Mouse (Mus musculus) kidney, embryonic 16.5 days (tissue): ENCODE measurements around the gene Gm21992. TPM values are rescaled to one million over a fixed set of nuclear protein-coding genes. Genes with fewer than 3 reads are reported as not detected.
A peak's percentile ranks its signal among the peaks of the same experiment; 100 is the strongest.

Experiments
- ATAC-seq: fragments of 200-750 bp; cut with Nextera tagmentation; 2 replicates; pipeline ENCODE4 v1.8.0; 2017; ENCODE audit warnings: moderate TSS enrichment; ENCODE audit not compliant: low FRiP score, low TSS enrichment
- H3K27ac ChIP-seq: fragments of 300-500 bp; sonication (generic); 2 replicates; pipeline ENCODE4 v1.5.1; 2014; ENCODE audit warnings: low read length
- H3K27me3 ChIP-seq: fragments of 300-500 bp; sonication (generic); 2 replicates; pipeline ENCODE4 v1.6.1; 2014; ENCODE audit warnings: low read length, control low read depth, mixed read lengths; ENCODE audit not compliant: insufficient read depth
- H3K36me3 ChIP-seq: fragments of 300-500 bp; sonication (generic); 2 replicates; pipeline ENCODE4 v1.6.1; 2014; ENCODE audit warnings: low read length, control low read depth, mixed read lengths; ENCODE audit not compliant: insufficient read depth
- H3K4me1 ChIP-seq: fragments of 300-500 bp; sonication (generic); 2 replicates; pipeline ENCODE4 v1.6.1; 2014; ENCODE audit warnings: low read length, control low read depth, mixed read lengths; ENCODE audit not compliant: insufficient read depth
- H3K4me2 ChIP-seq: fragments of 300-500 bp; sonication (generic); replicated peaks from 2 replicates; pipeline ENCODE4 v1.6.1; 2014; ENCODE audit warnings: low read depth, low read length
- H3K4me3 ChIP-seq: fragments of 300-500 bp; sonication (generic); 2 replicates; pipeline ENCODE4 v1.5.1; 2014; ENCODE audit warnings: mild to moderate bottlenecking, low read length
- H3K9ac ChIP-seq: fragments of 300-500 bp; sonication (generic); replicated peaks from 2 replicates; pipeline ENCODE4 v1.6.1; 2014; ENCODE audit warnings: low read length
- H3K9me3 ChIP-seq: fragments of 300-500 bp; sonication (generic); 2 replicates; pipeline ENCODE4 v1.6.1; 2016; ENCODE audit warnings: low read length, control low read depth
- WGBS: fragments of 180-500 bp; shearing (Covaris S2); extraction: QIAGEN DNeasy Blood & Tissue Kit; methylation state at CpG from one replicate; pipeline ENCODE4 v1.1.7; 2014; 5-methylcytosine and 5-hydroxymethylcytosine counted together
- polyA plus RNA-seq: library from polyadenylated mRNA; unstranded; fragments of >200 nt; fragmentation: Nextera tagmentation; extraction: Ambion mirVana; gene quantifications from 2 replicates; pipeline ENCODE4 v1.2.1, GENCODE M21; 2015

The Gm21992 gene
- 30.4 and 41.6 TPM in 2 replicates for polyA plus RNA-seq

DNA sequence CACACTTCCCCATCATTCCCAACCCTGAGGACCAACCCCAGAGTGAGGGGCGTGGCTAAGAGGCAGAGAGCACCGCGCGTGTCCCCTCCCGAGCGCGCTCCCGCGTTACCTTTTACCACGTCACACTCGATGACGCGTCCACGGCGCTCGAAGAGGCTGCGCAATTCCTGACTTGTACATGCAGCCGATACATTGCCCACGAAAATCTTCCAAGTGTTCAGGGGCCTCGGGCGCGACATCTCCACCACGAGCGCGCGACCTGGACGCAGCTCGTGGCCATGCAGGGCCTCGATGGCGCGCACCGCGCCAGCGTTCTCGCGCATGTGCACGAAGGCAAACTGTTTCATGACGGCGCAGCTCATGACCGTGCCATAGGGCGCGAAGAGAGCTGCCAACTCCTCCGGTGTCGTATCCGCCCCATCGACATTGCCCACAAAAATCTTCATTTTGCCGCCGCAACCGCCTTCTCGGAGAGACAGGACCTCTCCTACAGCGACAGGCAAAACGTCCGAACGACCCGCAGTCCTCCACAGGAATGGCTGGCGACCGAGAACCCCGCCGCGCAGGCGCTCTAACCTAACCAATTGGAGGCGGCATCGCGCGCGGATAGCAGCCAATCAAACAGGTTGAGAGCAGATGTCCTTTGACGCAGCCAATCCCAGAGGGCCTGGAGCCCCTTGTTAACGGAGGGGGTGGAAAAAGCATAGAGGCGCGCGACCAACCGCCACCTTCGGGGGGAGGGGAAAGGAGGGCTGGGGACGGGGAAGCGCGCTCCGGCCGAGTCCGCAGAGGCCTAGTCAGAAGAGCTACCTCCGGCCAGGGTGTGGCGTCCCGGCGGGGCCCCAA, at the start of gene Gm21992, which contains the start of gene Rbm14:
Gm21992 (minus strand) TSS at position 550 of the 846 bp plus-strand sequence.
Rbm14 (minus strand) TSS at position 572 of the 846 bp plus-strand sequence.
- WGBS = under 1% methylated on average over 80 of the region's 83 CpGs
- Histone ChIP-seq H3K4me1 (peaks cover 22% of the 10 kb centered on the region), H3K27me3 (no peaks in the 10 kb centered on the region), H3K4me2 (peak within 1 kb of the TSS; percentile 94), H3K4me3 (peak within 1 kb of the TSS; percentile 73), H3K27ac (peak within 1 kb of the TSS; percentile 97), H3K9me3 (no peaks in the 10 kb centered on the region; the same call in 1 of the 2 replicates), H3K36me3 (no peaks in the 10 kb centered on the region), H3K9ac (peak within 1 kb of the TSS; percentile 97)
- ATAC-seq = peak; percentile 99

DNA sequence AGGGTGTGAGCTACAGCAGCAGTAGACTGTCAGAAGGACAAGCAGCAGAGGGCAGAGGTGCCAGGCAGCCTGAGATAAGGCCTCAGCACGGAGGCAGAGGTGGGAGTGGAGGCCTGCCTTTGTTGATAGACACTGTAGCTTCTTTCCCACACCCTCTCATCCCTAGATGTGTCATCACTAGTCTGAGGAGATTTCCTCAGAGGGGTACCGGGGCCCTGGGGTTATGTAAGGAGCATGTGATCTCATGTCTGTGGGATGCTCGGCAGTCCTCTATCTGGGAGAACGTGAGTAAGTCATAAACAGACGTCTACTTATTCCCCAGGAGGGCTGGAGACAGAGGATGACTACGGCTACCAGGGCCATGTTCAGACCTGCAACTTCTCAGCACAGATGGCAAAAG, 47.7 kb upstream of the Gm21992 start:
- Histone ChIP-seq H3K9me3 (no peaks in the 10 kb centered on the region), H3K27ac (no peak overlapping the region), H3K4me2 (no peak overlapping the region), H3K36me3 (no peaks in the 10 kb centered on the region), H3K9ac (no peak overlapping the region), H3K27me3 (no peaks in the 10 kb centered on the region), H3K4me1 (peaks cover 4% of the 10 kb centered on the region; the same call in 1 of the 2 replicates), H3K4me3 (no peak overlapping the region)
- ATAC-seq = no peak
- 66% methylated on average over 6 of the region's 6 CpGs for WGBS

DNA sequence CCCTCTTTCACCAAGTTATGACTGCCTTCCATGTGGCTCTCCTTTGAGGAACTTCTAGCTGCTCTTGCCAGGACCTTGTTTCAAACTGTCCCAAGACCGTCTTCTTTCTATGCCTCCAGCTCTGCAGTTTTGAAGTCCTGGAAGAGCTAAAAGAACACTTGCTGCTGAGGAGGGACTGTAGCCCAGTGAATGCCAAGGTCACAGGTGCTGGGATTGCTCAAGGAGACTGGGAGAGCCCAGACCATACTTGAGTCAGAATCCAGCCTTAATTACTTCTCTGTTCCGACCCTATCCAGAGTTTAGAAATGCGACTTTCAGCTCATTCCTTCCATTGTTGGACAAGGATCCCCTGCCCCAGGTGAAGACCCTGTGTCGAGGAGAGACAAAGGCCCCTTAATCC, 44.5 kb upstream of the Gm21992 start:
- H3K27ac ChIP-seq = no peak overlapping the region
- ATAC-seq = no peak
- H3K9ac ChIP-seq = no peak overlapping the region
- no peaks in the 10 kb centered on the region for H3K36me3 ChIP-seq
- WGBS = 82% methylated on average over 4 of the region's 4 CpGs
- no peaks in the 10 kb centered on the region for H3K9me3 ChIP-seq
- H3K4me3 ChIP-seq = peak overlapping the region; percentile 66; the same call in 1 of the 2 replicates
- peaks cover 4% of the 10 kb centered on the region; the same call in 1 of the 2 replicates for H3K4me1 ChIP-seq
- no peaks in the 10 kb centered on the region for H3K27me3 ChIP-seq
- H3K4me2 ChIP-seq = peak overlapping the region; percentile 96

DNA sequence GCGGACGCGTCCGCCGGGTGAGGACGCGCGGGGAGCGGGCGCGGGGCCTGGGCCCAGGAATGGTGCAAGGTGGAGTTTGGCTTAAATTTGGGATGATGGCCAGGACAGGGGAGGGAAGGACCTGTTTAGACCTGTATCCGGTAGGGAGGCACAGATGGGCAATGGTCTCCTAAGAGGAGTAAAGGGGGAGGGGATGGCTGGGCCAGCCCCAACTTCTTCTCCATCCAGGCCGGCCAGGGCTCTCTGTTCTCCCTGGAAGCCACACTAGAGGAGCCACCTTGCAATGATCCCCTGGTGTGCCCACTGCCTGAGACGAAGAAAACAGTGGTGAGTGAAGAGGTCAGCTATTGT, 44.0 kb upstream of the Gm21992 start:
- 2% methylated on average over 14 of the region's 14 CpGs for WGBS
- peaks cover 4% of the 10 kb centered on the region; the same call in 1 of the 2 replicates for H3K4me1 ChIP-seq
- peak; percentile 52; the same call in 1 of the 2 replicates for ATAC-seq
- peak overlapping the region; percentile 78 for H3K9ac ChIP-seq
- no peaks in the 10 kb centered on the region for H3K36me3 ChIP-seq
- H3K27ac ChIP-seq = 0 out of 2 replicates have a peak overlapping the region, but pooled peaks have one; percentile 31
- H3K4me2 ChIP-seq = peak overlapping the region; percentile 96
- H3K27me3 ChIP-seq = no peaks in the 10 kb centered on the region
- H3K9me3 ChIP-seq = no peaks in the 10 kb centered on the region
- H3K4me3 ChIP-seq = peak overlapping the region; percentile 66

DNA sequence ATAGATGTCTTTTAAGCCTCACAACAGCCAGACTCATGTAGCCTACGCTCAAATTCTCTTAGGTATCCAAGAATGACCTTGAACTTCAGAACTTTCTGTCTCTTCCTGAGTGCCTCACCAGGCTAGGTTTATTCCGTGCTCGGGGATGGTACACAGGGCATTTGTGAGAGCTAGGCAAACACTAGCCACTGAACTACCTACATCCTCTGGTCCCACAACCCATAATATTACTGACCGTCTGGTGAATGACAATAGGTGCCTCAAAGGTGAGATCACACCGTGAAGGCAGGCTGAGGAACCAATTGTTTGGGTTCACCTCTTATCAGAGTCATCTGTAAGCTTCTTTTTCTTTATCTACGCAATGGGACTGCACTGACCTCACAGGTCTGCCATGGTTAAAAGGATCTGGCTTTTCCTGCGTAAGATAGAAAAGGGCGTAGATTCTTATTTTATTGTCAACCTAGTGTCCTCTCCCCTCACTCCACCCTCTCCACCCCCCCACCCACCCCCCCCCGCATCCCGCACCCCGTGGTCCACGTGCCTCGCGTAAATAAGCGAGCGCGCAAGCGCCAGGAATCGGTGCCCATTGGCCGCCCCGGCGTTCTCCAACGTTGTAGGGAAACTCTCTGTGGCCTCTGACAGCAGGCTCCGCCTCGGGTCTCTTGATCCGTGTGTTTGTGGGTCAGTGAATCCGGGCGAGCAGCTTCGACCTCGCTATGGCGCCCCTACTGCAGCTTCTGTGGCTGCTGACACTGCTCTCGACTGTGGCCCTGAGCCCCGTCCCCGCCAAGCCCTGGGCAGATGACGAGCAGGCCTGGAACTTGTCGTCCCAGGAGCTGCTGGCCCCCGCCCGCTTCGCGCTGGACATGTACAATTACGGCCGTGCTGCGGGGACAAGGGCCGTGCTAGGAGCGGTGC, 43.4 kb upstream of the Gm21992 start, which contains the start of gene Ctsf:
Ctsf (plus strand) TSS at position 579 of the 918 bp plus-strand sequence.
- peak within 1 kb of the TSS; percentile 96 for H3K4me2 ChIP-seq
- 4% methylated on average over 42 of the region's 45 CpGs for WGBS
- H3K9ac ChIP-seq = peak within 1 kb of the TSS; percentile 78

DNA sequence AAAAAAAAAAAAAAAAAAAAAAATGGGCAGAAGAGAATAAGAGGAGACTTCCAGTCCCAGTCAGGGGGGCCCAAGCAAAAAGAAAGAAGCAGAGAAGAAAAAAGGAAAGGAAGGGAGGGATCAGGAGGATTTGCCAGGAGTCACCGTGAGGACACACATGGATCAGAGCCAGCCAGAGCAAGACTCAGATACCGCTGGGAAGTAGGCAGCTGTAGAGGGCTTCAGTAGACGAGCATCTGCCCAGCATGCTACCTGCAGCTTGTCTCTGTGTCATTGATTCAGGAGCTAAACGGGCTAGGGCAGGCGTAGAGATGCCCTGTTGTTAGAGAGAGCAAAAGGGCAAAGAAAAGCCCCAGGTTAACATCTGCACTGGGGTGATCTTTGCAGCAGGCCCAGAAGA, 38.9 kb upstream of the Gm21992 start:
- no peaks in the 10 kb centered on the region; the same call in 1 of the 2 replicates for H3K27me3 ChIP-seq
- peaks cover 4% of the 10 kb centered on the region; the same call in 1 of the 2 replicates for H3K4me1 ChIP-seq
- H3K9me3 ChIP-seq = no peaks in the 10 kb centered on the region
- no peak overlapping the region for H3K4me3 ChIP-seq
- H3K36me3 ChIP-seq = no peaks in the 10 kb centered on the region
- no peak overlapping the region for H3K4me2 ChIP-seq
- 57% methylated on average over 5 of the region's 5 CpGs for WGBS
- ATAC-seq = no peak
- H3K9ac ChIP-seq = no peak overlapping the region
- no peak overlapping the region for H3K27ac ChIP-seq

More for the DNA sequence above, 43.4 kb upstream of the Gm21992 start, which contains the start of gene Ctsf:
- Histone ChIP-seq H3K4me1 (peaks cover 4% of the 10 kb centered on the region; the same call in 1 of the 2 replicates), H3K27me3 (no peaks in the 10 kb centered on the region), H3K36me3 (no peaks in the 10 kb centered on the region), H3K9me3 (no peaks in the 10 kb centered on the region), H3K4me3 (peak within 1 kb of the TSS; percentile 66), H3K27ac (0 out of 2 replicates have a peak within 1 kb of the TSS, but pooled peaks have one; percentile 31)
- ATAC-seq = peak; percentile 93

DNA sequence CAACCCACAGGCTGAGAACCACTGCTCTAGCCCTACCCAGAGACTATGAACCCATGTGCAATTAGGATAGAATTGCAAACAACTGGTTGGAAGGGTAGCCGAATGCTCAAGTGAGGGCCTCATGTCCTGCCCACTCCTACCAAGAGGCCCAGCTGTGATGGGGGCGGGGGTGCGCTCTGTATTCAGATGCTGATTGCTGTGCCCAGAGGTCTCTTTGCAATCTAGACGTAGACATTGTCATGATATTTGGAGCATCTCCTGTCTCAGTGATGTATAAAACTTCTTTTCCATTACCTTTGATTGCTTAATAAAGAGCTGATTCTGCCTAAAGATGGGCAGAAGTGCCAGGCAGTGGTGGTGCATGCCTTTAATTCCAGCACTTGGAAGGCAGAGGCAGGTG, 38.4 kb upstream of the Gm21992 start:
- ATAC-seq = no peak
- Histone ChIP-seq H3K4me1 (peaks cover 4% of the 10 kb centered on the region; the same call in 1 of the 2 replicates), H3K27ac (no peak overlapping the region), H3K4me3 (no peak overlapping the region), H3K9ac (no peak overlapping the region), H3K36me3 (no peaks in the 10 kb centered on the region), H3K27me3 (no peaks in the 10 kb centered on the region; the same call in 1 of the 2 replicates), H3K9me3 (no peaks in the 10 kb centered on the region), H3K4me2 (no peak overlapping the region)
- WGBS = 47% methylated on average over 4 of the region's 4 CpGs

DNA sequence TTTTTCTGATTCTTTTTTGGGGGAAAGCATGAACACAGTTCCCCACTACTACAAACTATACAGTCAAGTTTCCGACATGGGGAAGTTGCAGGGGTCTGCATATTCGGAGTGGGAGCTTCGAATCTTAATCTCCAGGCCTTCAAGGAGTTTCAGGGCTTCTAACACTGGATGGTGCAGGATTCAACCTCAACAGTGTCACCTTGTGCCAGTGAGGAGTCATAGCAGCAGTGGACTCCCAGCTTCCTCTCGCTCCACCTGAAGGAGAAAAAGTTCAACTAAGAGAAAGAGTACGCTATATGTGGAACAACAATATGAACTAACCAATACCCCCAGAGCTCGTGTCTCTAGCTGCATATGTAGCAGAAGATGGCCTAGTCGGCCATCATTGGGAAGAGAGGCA, 36.1 kb upstream of the Gm21992 start:
- Histone ChIP-seq H3K9me3 (no peaks in the 10 kb centered on the region), H3K4me1 (no peaks in the 10 kb centered on the region), H3K4me3 (no peak overlapping the region), H3K36me3 (no peaks in the 10 kb centered on the region), H3K9ac (no peak overlapping the region), H3K4me2 (no peak overlapping the region), H3K27me3 (no peaks in the 10 kb centered on the region; the same call in 1 of the 2 replicates), H3K27ac (no peak overlapping the region)
- ATAC-seq = no peak
- WGBS = 34% methylated on average over 7 of the region's 7 CpGs

DNA sequence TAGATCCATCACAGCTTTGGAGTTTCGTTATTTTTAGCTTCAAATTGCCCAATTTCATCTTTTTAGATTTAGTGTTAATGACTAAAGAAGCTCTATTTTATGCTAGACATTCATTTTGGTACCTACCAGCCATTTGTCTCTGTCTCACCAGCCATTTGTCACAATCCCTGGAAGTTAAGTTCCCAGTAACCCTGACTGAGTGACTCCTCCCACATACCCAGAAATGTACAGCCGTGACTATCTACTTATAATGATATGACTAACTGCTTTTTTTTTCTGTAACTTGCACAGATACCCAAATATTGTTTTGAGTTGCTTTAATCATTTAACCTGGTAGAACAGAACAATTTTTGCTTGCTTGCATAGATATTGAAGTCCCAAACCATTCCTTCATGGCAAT, 34.4 kb upstream of the Gm21992 start:
- WGBS = 58% methylated on average over 2 of the region's 2 CpGs
- no peak overlapping the region for H3K4me2 ChIP-seq
- ATAC-seq = no peak

More for the DNA sequence above, 34.4 kb upstream of the Gm21992 start:
- Histone ChIP-seq H3K4me1 (no peaks in the 10 kb centered on the region), H3K4me3 (no peak overlapping the region), H3K9me3 (no peaks in the 10 kb centered on the region), H3K9ac (no peak overlapping the region), H3K27ac (no peak overlapping the region), H3K36me3 (no peaks in the 10 kb centered on the region), H3K27me3 (peaks cover 11% of the 10 kb centered on the region; the same call in 1 of the 2 replicates)
